Mouse (Mus musculus) left cerebral cortex, postnatal 14 days (tissue): ENCODE measurements around the gene Sbk3. TPM values are rescaled to one million over a fixed set of nuclear protein-coding genes. Genes with fewer than 3 reads are reported as not detected.

Experiments used
- DNase-seq, 2 experiments: peaks; one replicate each; pipeline ENCODE4 v3.0.0; 2021 to 2022; ENCODE audit warnings: low spot score in 2 of 2, mixed read lengths in 1 of 2
- intact Hi-C: fragments of 180-260 bp; cut with DNase I; formaldehyde crosslinking; loops from one replicate; pipeline ENCODE4 v1.15.1; 2025
- total RNA-seq, 2 experiments: library from RNA; stranded (reverse); gene quantifications; 2 replicates each; pipeline ENCODE4 v1.2.3; 2021

The Sbk3 gene
- total RNA-seq, 2 experiments from 2014 or later = 0.42 to 0.55 TPM

DNA sequence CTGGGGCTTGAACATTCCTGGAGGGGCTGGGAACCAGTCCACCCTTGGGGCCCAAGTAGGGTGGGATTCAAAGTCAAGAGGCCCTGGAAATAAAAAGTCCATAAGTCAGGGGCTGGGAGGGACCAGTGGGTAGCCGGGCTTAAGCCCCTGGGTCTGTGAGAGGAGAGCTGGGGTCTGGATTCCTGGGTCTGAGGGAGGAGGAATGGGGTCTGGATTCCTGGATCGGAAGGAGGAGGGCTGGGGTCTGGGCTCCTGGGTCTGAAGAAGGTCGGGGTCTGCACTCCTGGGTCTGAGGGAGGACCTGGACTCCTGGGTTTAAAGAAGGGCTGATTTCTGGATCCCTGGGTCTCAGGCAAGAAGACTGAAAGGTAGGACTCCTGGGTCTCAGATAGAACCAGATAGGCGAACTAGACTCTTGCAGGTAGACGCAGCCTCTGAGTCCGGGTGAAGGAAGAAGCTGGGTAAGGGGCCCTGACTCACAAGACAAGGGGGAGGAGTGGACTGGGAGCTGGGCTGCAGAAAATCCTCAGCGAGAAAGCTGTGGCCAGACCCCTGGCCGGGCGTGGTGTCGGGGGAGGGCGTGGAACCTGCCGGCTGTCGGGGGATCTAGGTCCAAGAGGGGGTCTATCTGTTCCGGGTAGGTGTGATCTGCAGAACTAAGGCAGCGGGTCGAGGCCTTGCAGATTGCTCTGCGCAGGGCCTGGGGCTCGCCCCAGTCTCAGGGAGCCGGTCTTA lies 24.5 kb upstream of the Sbk3 start:
- no peak for DNase-seq
- intact Hi-C loops = no loop called here

DNA sequence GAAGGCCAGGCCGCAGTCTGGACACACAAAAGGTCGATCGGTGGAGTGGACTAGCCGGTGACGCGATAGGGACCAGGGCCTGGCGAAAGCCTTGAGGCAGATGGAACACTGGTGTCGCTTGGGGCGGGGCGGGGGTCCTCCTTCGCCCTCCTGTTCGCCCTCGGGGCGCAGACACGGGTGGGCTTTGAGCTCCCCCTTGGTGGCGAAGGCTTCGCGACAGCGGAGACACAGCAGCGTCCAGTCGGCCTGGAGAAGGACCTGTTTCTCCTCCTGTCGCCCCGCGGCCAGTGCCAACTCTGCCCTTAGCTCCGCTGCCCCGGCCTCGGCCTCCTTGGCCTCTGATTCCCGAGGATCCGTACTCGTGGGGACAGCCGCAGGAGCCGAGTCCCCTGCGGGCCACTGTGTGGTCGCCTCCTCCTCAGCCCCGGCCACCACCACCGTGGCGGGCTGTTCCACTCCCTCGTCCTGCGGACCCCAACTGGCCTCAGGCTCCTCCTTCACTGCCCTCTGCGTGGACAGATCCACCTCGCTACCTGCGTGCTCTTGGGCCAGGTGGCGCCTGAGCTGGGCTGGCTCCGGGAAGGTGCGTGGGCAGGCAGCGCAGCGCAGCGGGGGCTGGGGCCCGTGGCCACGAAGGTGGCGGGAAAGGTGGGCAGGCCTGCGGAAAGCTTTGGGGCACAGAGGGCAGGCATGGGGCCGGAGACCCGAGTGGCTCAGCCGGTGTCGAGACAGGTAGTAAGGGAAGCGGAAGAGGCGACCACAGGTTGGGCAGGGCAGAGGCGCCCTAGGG lies 23.2 kb upstream of the Sbk3 start:
- DNase-seq = no peak
- intact Hi-C loops = no loop called here

DNA sequence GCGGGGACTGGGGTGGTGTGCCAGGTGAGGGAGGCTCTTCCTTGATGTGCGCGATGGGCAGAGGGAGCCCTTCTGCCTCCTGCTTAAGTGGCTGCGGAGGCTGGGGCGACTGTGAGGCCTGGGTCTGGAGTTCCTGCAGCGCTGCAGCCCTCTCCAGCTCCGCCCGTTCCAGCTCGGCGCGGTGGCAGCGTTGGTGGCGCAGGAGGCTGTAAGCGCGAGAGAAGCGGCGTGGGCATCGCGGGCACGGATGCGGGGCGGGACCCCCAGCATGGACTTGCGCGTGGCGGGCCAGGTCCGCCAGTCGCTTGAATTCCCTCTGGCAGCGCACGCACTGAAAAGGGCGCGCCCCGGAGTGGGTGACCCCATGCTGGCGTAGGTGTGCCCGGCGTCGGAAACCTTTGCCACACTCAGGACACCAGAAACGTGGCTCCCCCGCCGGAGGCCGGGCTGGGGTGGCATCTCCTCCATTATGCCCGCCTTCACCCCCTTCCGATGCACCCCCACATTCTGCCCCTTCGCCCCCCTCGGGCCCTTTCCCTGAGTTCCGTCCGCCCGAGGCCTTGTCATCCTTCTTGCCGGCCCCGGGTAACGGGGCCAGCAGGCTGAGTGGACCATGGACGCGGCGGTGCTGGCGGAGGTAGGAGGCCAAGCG lies 22.5 kb upstream of the Sbk3 start:
- intact Hi-C loops = no loop called here
- DNase-seq = no peak

DNA sequence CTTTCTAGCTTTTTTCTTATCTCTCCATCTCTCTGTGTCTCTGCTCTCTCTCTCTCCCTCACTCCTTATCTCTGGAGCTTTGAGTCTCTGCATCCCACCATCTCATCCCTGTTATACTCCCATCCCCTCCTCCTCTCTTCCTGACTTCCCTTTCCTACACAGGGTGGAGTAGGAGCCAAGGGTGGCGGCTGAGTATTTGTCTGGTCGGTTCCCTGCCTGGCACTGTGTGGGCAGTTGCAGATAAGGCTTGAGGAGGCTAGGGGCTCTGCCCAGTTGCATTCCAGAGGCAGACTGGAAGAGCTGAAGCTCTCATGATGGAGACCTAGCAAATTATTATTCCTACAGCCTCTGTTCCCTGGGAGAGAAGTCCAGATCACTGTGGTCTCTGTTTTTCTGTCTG lies 17.3 kb upstream of the Sbk3 start:
- no peak for DNase-seq
- intact Hi-C loops = no loop called here

DNA sequence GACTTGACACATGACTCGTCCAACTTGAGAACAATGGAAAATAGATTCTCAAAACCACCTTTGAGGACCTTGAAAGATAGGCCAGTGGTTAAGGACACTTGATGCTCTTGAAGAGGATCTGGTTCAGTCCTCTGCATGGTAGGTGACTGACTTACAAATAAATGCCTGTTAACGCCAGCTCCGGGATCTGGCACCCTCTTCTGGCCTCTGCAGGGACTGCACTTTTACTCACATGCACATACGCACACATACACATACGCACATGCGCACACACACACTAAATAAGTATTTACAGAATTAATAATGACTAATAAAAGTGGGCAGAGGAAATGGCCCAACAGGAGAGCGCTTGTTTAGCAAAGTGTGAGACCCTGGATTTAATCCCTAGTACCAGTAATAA lies 5.9 kb upstream of the Sbk3 start:
- intact Hi-C loops = no loop called here
- no peak for DNase-seq

DNA sequence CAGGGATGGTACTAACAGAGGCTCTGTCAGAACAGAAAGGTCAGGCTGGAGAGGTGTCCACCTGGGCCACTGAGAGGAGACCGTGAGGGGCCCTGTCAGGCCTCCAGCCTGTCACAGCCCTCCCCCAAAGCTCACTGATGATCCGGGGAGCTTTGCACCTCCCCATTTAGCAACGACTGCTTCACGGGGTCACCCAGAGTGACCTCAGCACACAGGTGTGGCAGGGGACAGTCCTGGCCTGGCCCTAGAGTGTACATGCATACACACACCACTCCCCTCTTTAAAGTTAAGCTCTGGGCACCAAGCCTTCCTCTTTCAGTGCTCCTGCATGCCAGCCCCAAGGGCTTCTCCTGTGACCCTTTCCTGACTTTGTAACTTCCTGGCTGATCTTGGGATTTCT lies 4.5 kb upstream of the Sbk3 start:
- intact Hi-C loops = no loop called here
- DNase-seq = no peak

DNA sequence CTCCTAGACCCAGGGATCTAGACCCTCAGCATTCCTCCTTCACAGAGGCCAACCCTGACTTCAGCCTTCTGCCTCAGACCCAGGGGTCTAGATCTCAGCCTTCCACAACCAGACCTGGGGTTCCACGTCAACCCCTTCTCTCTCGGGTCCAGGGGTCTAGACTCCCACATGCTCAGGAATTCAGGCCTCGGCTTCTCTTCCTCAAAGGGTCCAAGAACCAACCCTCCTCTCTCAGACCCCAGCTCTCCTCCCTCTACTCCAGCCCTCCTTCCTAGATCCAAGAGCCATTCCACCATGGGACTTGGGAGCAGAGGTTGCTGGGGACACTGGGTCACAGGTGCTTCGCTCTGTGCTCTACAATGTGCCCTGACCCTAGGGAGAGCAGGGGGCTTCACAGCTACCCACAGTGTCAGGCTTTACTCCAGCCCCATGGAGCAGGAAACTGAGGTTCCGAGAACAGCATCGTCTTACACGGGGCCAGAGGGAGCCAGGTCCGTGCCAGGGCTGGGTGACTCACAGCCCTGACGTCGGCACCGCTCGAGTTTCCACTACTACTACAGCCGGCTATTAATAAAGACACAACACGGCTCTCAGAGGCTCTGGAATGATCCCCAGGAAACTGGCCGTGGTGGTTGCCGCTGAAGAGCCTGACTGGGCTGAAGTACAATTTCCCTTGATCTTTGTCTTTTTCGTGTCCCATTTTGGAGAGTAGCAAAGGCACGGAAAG lies 1.5 kb upstream of the Sbk3 start:
- no peak for DNase-seq

DNA sequence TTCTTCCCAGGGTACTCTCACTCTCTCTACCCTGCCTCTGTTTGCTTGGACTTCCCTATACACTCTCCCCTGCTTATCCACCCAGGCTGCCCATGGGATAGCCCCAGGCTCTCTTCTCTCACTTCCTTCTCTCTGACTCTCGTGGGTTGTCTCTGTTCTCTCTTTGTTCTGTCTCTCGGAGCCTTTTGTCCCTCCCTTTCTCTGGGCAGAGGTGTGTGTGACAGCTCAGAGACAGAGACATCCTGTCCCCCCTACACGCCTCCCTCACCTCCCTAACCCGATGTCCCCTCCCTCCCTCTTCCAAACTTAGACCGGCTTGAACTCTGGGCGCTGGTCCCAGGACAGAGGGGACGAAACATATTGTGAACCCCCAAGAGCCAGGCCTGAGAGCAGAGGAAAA lies 742 bp upstream of the Sbk3 start:
- intact Hi-C loops = no loop called here
- DNase-seq = no peak

More for the DNA sequence above, 1.5 kb upstream of the Sbk3 start:
- intact Hi-C loops = no loop called here

DNA sequence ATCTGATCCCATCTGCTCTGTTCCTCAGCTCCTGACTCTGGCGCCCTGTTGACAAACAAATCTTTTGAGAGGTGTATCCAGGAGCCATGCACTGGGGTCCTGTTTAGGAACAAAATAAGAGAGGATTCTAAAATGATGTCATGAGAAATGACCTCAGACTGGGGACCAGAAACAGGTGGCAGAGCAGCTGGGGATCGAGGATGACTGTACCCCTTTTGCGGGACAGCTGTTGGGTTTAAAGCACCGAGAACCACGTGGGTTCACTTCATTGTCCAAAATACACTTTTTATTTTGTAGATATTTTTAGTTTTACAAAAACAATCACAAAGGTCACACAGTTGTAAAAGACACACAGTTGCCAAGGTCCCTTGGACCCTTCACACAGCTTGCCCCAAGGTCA lies 6.0 kb downstream of the Sbk3 start:
- intact Hi-C loops = no loop called here
- no peak for DNase-seq

DNA sequence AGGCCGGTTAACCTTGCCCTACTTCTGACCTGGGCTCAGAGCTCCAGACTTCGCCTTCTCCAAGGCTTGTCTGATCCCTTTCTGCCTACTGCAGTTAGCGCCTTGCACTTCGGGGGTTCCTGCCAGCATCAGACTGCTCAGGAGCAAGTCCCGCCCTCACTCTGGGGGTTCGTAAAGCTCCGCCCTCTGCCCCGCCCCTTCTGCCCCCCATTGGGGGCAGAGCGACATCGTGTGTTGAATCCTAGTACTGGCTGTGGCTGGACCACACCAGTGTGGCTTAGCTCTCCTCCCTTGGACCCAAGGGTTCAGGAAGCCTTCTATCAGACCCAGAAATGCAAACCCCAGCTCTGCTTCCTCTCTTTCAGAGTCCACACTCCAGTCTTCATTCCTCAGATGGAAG lies 6.7 kb downstream of the Sbk3 start, which contains the start of gene Sbk2:
Gene Sbk2, minus strand, starts transcription at position 135 of the 400 bp plus-strand sequence.
- intact Hi-C loops = no loop called here
- peak; percentile 74 to 78 for DNase-seq

DNA sequence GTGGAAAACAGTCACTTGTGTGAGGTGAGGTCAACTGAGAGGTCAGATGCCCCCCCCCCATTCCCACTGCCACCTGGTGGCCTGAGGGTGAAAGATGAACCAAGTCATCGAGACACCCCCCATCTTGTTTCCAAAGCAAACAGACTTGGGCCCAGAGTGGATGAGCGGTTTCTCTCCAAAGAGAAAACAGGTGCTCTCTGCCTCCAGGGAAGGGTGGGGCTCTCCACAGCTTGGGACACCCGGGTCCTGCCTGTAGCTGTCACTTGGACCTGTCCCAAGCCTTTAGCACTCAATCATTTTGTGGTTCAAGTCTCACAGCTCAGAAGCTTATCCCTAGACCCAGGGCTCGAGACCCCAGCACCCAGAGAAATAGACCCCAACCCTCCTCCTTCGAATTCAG lies 7.4 kb downstream of the Sbk3 start:
- no peak for DNase-seq
- intact Hi-C loops = no loop called here

DNA sequence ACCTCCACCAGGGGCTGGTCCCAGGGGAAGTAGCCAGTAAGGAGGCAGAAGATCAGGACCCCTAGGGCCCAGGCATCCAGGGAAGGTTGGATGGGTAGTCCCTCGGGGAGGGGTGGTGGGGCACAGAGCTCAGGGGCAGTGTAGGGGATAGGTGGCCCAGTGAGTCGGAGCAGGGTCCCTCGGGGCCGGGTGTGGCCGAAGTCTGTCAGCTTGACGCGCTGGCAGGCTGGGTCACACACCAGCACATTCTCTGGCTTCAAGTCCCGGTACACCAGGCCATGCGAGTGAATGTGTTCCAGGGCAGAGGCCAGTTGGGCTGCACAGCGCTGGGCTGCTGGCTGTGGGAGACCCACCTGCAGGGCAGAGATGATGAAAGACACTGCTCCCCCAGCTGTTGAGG lies 13.6 kb downstream of the Sbk3 start:
- intact Hi-C loops = no loop called here
- DNase-seq = no peak

DNA sequence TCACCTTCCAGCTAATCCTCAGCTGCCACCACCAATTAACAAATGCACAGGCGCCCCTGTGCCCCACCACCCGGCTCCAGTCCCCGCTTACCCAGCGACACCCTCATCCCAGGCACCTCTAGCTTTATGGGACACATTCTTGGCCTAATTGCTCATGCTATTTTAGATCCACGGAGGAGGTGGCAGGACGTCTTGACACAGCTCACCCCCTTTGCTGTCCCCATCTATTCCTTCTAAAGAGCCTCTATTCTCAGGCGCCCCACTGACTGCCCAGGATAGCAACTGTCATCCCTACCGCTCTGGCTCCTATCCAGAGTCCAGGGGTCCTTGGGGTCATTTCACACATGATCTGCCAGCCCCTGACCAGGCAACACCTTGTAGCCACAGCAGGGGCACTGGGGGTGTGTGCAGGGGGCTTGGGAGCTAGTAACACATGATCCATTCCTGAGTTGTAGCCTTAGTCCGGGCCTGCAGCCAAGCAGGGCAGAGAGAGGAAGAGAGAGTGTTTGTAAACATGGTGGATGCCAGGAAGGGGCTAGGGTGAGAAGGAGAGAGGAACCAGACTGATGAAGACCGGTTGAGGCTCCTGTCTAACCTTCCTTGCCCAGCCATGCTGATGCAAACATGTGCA lies 17.0 kb downstream of the Sbk3 start:
- no peak for DNase-seq
- intact Hi-C loops = no loop called here

DNA sequence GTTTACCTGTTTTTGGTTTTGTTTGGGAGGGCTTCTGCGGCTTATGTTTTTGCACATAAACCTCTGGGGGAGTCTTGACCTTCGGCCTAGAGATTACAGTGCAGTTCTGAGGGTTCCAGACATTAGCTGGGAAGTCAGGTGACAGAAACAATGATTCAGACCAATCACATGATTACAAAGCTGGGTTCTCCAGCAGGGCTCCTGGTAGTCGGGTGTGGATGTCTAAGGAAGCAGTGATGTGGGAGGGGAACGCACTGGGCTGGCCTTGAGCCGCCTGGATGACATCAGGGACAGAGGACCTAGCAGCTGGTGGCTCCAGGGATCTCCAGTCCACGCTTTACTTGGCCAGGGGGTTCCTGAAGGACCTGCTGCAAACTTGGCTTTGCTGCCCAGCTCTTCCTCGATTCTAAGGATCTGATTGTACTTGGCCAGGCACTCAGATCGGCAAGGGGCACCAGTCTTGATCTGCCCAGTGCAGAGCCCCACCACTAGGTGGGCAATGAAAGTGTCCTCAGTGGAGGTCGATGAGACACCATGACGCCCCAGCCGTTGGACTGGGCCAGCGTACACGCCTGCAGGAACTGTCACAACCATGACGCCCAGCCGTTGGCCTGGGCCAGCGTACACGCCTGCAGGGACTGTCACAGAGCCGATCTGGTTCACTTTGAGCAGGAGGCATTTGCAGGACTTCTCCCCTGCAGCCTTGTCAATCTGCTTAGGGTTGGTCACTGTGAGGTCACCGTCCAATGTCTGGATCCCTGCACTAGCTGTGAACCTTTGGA lies 20.2 kb downstream of the Sbk3 start:
- DNase-seq = no peak
- intact Hi-C loops = no loop called here

DNA sequence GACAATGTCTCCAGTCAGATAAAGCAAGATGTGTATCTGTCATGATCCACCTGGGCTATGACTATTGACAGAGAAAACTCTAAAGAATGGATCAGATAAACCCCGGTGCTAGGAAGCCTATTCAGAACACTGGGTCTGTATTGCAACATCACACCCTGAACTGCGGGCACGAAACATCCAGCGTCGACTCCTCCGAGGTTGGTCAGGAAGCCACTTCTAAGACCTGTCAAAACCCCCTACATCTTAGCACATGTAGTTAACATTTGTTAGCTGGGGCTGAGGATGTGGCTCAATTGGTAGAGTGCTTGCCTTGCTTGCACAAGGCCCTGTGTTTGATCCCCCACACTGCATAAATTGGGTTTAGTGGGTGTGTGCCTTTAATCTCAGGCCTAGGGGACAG lies 22.6 kb downstream of the Sbk3 start:
- intact Hi-C loops = no loop called here

DNA sequence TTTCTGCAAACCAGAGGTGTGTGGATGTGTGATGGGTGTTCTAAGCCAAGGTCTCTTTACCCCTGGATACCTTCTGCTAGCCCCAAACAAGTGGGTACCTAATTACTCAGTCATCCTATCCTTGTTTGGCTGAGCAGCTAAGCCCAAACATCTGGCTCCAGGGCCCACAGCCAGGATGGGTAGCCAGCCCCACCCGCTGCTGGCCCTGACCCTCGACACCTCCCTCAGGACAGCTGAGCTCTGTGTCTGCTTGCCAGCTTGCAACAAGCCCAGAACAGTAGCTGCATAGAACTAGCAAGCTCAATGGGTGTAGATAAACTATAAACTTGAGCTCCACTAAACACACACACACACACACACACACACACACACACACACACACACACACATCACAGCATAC lies 23.1 kb downstream of the Sbk3 start:
- no peak for DNase-seq
- intact Hi-C loops = no loop called here

More for the DNA sequence above, 22.6 kb downstream of the Sbk3 start:
- DNase-seq = no peak

DNA sequence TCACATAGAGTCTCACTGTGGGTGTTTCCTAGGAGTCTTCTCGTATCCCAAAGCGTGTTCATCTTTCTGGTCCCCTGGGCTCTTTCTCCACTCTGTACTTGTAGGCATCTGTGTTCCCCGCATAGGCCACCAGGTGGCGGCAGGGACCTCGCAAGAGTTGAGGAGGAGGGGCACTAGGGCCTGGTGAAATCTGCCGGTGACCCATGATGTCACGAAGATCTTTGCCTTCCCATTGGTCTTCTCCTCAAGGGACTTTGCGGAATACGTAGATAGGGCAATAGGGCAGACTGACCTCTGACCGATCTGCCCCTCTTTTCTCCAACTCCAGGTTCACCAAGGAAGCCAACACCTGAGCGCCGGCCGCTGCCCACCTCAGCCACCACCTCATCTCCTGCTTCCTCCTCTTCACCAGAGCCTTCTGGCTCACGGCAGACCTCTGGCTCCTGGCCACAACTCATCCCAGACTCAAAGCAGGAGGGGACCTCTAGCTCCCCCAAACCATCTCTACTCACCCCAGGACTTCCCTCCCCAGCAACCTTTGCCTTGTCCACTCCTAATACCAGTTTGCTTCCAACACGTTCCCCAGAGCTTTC lies 27.6 kb downstream of the Sbk3 start:
- intact Hi-C loops = loop anchor here (5.0 kb wide), 1 partner anchor 104 kb away; no protein-coding TSS in a partner anchor
- DNase-seq = peak; percentile 93 to 96

DNA sequence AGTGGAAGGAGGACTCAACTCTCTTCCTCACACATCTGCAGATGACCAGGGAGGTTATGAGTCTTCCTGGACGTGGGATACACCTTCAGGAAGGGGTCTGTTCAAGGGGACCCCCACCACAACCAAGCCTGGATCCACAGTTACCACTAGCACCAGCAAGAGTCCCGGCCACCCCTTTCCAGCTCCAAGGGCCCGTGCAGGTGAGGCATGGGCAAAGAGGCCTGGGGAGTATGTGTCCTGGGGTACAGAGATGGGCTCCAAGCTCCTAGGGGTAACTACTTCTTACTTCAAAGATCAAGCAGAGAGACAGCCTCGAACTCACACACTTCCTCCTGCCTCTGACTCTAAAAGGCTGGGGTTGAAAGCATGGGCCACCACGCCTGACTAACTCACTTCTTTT lies 28.3 kb downstream of the Sbk3 start:
- intact Hi-C loops = loop anchor here (5.0 kb wide), 1 partner anchor 105 kb away; no protein-coding TSS in a partner anchor
- no peak for DNase-seq
